Mouse (Mus musculus) hindbrain, embryonic 15.5 days (tissue): ENCODE measurements around the gene H2-Q6. TPM values are rescaled to one million over a fixed set of nuclear protein-coding genes. Genes with fewer than 3 reads are reported as not detected.
"Not testable (repeated sequence)": the region's sequence is repeated elsewhere in the genome, so short reads cannot be mapped to it uniquely, and the experiment has no call there.

Source experiments
- ATAC-seq: fragments of 200-750 bp; cut with Nextera tagmentation; 2 replicates; pipeline ENCODE4 v1.8.0; 2017; ENCODE audit warnings: low read depth, moderate number of reproducible peaks, moderate TSS enrichment; ENCODE audit not compliant: low FRiP score
- H3K27ac ChIP-seq: fragments of 300-500 bp; sonication (generic); replicated peaks from 2 replicates; pipeline ENCODE4 v1.5.1; 2015; ENCODE audit warnings: mild to moderate bottlenecking, inconsistent platforms
- H3K27me3 ChIP-seq: fragments of 300-500 bp; sonication (generic); 2 replicates; pipeline ENCODE4 v1.6.1; 2015; ENCODE audit warnings: control low read depth, inconsistent platforms
- H3K36me3 ChIP-seq: fragments of 300-500 bp; sonication (generic); 2 replicates; pipeline ENCODE4 v1.6.1; 2015; ENCODE audit warnings: control low read depth, inconsistent platforms
- H3K4me1 ChIP-seq: fragments of 300-500 bp; sonication (generic); replicated peaks from 2 replicates; pipeline ENCODE4 v1.6.1; 2015; ENCODE audit warnings: control low read depth, inconsistent platforms
- H3K4me2 ChIP-seq: fragments of 300-500 bp; sonication (generic); 2 replicates; pipeline ENCODE4 v1.6.1; 2015; ENCODE audit warnings: moderate library complexity, mild to moderate bottlenecking, inconsistent platforms
- H3K4me3 ChIP-seq: fragments of 300-500 bp; sonication (generic); 2 replicates; pipeline ENCODE4 v1.5.1; 2015; ENCODE audit warnings: mild to moderate bottlenecking, inconsistent platforms
- H3K9ac ChIP-seq: fragments of 300-500 bp; sonication (generic); 2 replicates; pipeline ENCODE4 v1.6.1; 2015; ENCODE audit warnings: inconsistent platforms
- H3K9me3 ChIP-seq: fragments of 300-500 bp; sonication (generic); 2 replicates; pipeline ENCODE4 v1.6.1; 2016; ENCODE audit warnings: control low read depth, inconsistent platforms
- WGBS: fragments of 180-500 bp; shearing (Covaris S2); methylation state at CpG from one replicate; pipeline ENCODE4 v1.1.7; 2015; 5-methylcytosine and 5-hydroxymethylcytosine counted together
- polyA plus RNA-seq: library from polyadenylated mRNA; unstranded; fragments of >200 nt; fragmentation: Nextera tagmentation; extraction: Ambion mirVana; gene quantifications from 2 replicates; pipeline ENCODE4 v1.2.1, GENCODE M21; 2015

The H2-Q6 gene
- polyA plus RNA-seq, 1 experiment from 2014 or later = 0.60 TPM

GRCm38 (mm10) chr17:35438395-35438794, 13.7 kb downstream of the H2-Q6 start:
- H3K36me3 ChIP-seq, H3K9ac ChIP-seq, H3K4me3 ChIP-seq, H3K4me2 ChIP-seq, H3K4me1 ChIP-seq, H3K9me3 ChIP-seq, H3K27ac ChIP-seq, ATAC-seq: not testable (repeated sequence)
- peaks cover 10% of the 10 kb centered on the region; the same call in 1 of the 2 replicates for H3K27me3 ChIP-seq
- 91% methylated on average over 3 of the region's 3 CpGs for WGBS

GRCm38 (mm10) chr17:35438885-35439284, 14.2 kb downstream of the H2-Q6 start, which contains the start of gene H2-Q7:
Gene H2-Q7 (plus strand): TSS chr17:35439155.
- Histone ChIP-seq H3K27me3 (peaks cover 10% of the 10 kb centered on the region; the same call in 1 of the 2 replicates), H3K4me3 (peak within 1 kb of the TSS; percentile 46), H3K9ac (peak within 1 kb of the TSS; percentile 49), H3K4me2 (peak within 1 kb of the TSS; percentile 86)
- WGBS = 5% methylated on average over 18 of the region's 18 CpGs
- H3K36me3 ChIP-seq, H3K27ac ChIP-seq, H3K9me3 ChIP-seq, H3K4me1 ChIP-seq: not testable (repeated sequence)
- ATAC-seq = peak; percentile 89

GRCm38 (mm10) chr17:35439295-35439747, 14.7 kb downstream of the H2-Q6 start:
- Histone ChIP-seq H3K4me2 (peak overlapping the region; percentile 86), H3K9ac (peak overlapping the region; percentile 49), H3K27me3 (peaks cover 10% of the 10 kb centered on the region; the same call in 1 of the 2 replicates), H3K4me3 (peak overlapping the region; percentile 46)
- WGBS = 2% methylated on average over 46 of the region's 48 CpGs
- peak; percentile 76 for ATAC-seq
- H3K36me3 ChIP-seq, H3K4me1 ChIP-seq, H3K9me3 ChIP-seq, H3K27ac ChIP-seq: not testable (repeated sequence)

GRCm38 (mm10) chr17:35439925-35440645, 15.4 kb downstream of the H2-Q6 start:
- H3K4me2 ChIP-seq = peak overlapping the region; percentile 86

GRCm38 (mm10) chr17:35442376-35442775, 17.7 kb downstream of the H2-Q6 start:
- not testable (repeated sequence) for H3K9me3 ChIP-seq, H3K4me2 ChIP-seq, H3K36me3 ChIP-seq, H3K9ac ChIP-seq, H3K4me1 ChIP-seq, ATAC-seq, H3K27ac ChIP-seq, H3K27me3 ChIP-seq, H3K4me3 ChIP-seq
- WGBS = 81% methylated on average over 2 of the region's 2 CpGs

More at GRCm38 (mm10) chr17:35439925-35440645, 15.4 kb downstream of the H2-Q6 start:
- H3K27me3 ChIP-seq = peaks cover 10% of the 10 kb centered on the region; the same call in 1 of the 2 replicates
- WGBS = 46% methylated on average over 27 of the region's 27 CpGs
- H3K27ac ChIP-seq, H3K9me3 ChIP-seq, H3K4me1 ChIP-seq, H3K36me3 ChIP-seq, H3K9ac ChIP-seq: not testable (repeated sequence)
- 0 out of 2 replicates have a peak, but pooled peaks have one; percentile 24 for ATAC-seq
- peak overlapping the region; percentile 46; the same call in 1 of the 2 replicates for H3K4me3 ChIP-seq

GRCm38 (mm10) chr17:35444510-35444909, 19.9 kb downstream of the H2-Q6 start:
- not testable (repeated sequence) for H3K9ac ChIP-seq, H3K9me3 ChIP-seq, H3K27me3 ChIP-seq, ATAC-seq, H3K27ac ChIP-seq, H3K36me3 ChIP-seq, H3K4me3 ChIP-seq, H3K4me2 ChIP-seq, H3K4me1 ChIP-seq
- 92% methylated on average over 2 of the region's 2 CpGs for WGBS

GRCm38 (mm10) chr17:35458247-35458646, 33.6 kb downstream of the H2-Q6 start:
- not testable (repeated sequence) for H3K4me3 ChIP-seq, H3K9ac ChIP-seq, H3K27me3 ChIP-seq, H3K4me1 ChIP-seq, H3K9me3 ChIP-seq, H3K27ac ChIP-seq, H3K36me3 ChIP-seq, H3K4me2 ChIP-seq, ATAC-seq
- WGBS = no CpG with 5 or more reads among the region's 1 CpGs

GRCm38 (mm10) chr17:35460513-35461341, 36.1 kb downstream of the H2-Q6 start:
- not testable (repeated sequence) for H3K4me3 ChIP-seq, H3K36me3 ChIP-seq, H3K4me1 ChIP-seq, H3K27me3 ChIP-seq, H3K9ac ChIP-seq, H3K4me2 ChIP-seq, H3K27ac ChIP-seq, H3K9me3 ChIP-seq
- 69% methylated on average over 2 of the region's 9 CpGs for WGBS
- ATAC-seq = peak; percentile 88; the same call in 1 of the 2 replicates

- H3K4me1 ChIP-seq, H3K27ac ChIP-seq, H3K4me3 ChIP-seq, H3K36me3 ChIP-seq, ATAC-seq, H3K4me2 ChIP-seq, H3K9ac ChIP-seq, H3K9me3 ChIP-seq: not testable (repeated sequence)
- 7% methylated on average over 8 of the region's 8 CpGs for WGBS
- H3K27me3 ChIP-seq = peaks cover 24% of the 10 kb centered on the region
These were observed 41.0 kb downstream of the H2-Q6 start for GRCm38 (mm10) chr17:35465651-35466050.

GRCm38 (mm10) chr17:35468936-35469335, 44.3 kb downstream of the H2-Q6 start:
- H3K9me3 ChIP-seq, ATAC-seq, H3K4me3 ChIP-seq, H3K27ac ChIP-seq, H3K4me2 ChIP-seq, H3K36me3 ChIP-seq, H3K9ac ChIP-seq: not testable (repeated sequence)
- 67% methylated on average over 3 of the region's 3 CpGs for WGBS
- Histone ChIP-seq H3K27me3 (peaks cover 26% of the 10 kb centered on the region), H3K4me1 (peaks cover 11% of the 10 kb centered on the region)

- H3K36me3 ChIP-seq = no peaks in the 10 kb centered on the region
- H3K9me3 ChIP-seq = no peaks in the 10 kb centered on the region
- H3K4me1 ChIP-seq = peaks cover 11% of the 10 kb centered on the region
- no peak within 1 kb of the TSS for H3K27ac ChIP-seq
- 2% methylated on average over 71 of the region's 80 CpGs for WGBS
- peak within 1 kb of the TSS; percentile 82 for H3K4me2 ChIP-seq
- H3K4me3 ChIP-seq = peak within 1 kb of the TSS; percentile 44
- peaks cover 26% of the 10 kb centered on the region for H3K27me3 ChIP-seq
- ATAC-seq = no peak
- H3K9ac ChIP-seq = peak within 1 kb of the TSS; percentile 35
These were observed 45.4 kb downstream of the H2-Q6 start, which contains the start of gene H2-Q10 for GRCm38 (mm10) chr17:35469842-35470751. Gene H2-Q10 (plus strand): TSS chr17:35470089.
